Mouse (Mus musculus) brain, embryonic 14.5 days (tissue): Measurements from ENCODE around the gene Rhbdd1.

ENCODE experiments used
- CTCF ChIP-seq: fragments of 200-500 bp; IDR thresholded peaks from 2 replicates; pipeline ENCODE4 v1.5.1; 2012; ENCODE audit warnings: inconsistent platforms, mild to moderate bottlenecking, moderate library complexity, borderline replicate concordance; ENCODE audit not compliant: insufficient read depth, insufficient read length; ENCODE audit errors: extremely low read depth
- POLR2A ChIP-seq: fragments of 200-500 bp; IDR thresholded peaks from 2 replicates; pipeline ENCODE4 v1.6.1; 2012; ENCODE audit warnings: mild to moderate bottlenecking, inconsistent platforms, borderline replicate concordance; ENCODE audit not compliant: poor library complexity, insufficient read depth, insufficient read length, severe bottlenecking; ENCODE audit errors: extremely low read depth

GRCm38 (mm10) chr1:82362165-82362564, 45.9 kb downstream of the Rhbdd1 start:
- no peak for TF ChIP-seq CTCF
- TF ChIP-seq POLR2A: no peak
